Mouse (Mus musculus): Measurements from ENCODE around the gene Pdzph1. TPM values are rescaled to one million over a fixed set of nuclear protein-coding genes. Genes with fewer than 3 reads are reported as not detected.

Pdzph1 gene
- polyA plus RNA-seq, 1 experiment from 2014 or later: 12.6 TPM

Other genes with a start within 250 kb of the Pdzph1 start
- gene Nudt12, start 22.0 kb upstream of the Pdzph1 start, polyA plus RNA-seq (2014; fragmentation: Nextera tagmentation; extraction: Ambion mirVana): 2.1 and 2.2 TPM in 2 replicates